Mouse (Mus musculus) retina, embryonic 14.5 days (tissue): ENCODE measurements around the gene Dsel.

Experiments
- DNase-seq: peaks from one replicate; pipeline ENCODE4 v3.0.0-alpha.2; 2015; ENCODE audit warnings: low spot score

Gene Dsel

GRCm38 (mm10) chr1:111864779-111865165 is at the start of gene Dsel:
TSS of gene Dsel (minus strand) at chr1:111864918.
- peak; percentile 96 for DNase-seq

DNA sequence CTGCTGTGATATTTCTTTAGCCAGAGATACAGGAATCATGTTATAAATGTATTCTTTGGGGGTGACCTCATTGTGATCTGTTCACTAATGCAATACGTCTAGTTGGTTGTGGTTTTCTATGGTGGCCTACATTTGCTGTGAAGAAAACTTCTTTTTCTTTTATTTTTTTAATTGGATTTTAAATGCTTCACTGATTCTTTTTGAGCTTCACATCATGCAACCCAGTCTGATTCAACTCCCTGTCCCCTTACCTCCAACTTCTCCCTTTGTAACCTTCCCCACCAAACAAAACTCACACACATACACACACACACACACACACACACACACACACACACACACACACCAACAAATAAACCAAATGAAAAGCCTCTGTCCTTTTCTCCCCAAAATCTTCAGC is 46.7 kb upstream of the Dsel start:
- peak; percentile 80 for DNase-seq

DNA sequence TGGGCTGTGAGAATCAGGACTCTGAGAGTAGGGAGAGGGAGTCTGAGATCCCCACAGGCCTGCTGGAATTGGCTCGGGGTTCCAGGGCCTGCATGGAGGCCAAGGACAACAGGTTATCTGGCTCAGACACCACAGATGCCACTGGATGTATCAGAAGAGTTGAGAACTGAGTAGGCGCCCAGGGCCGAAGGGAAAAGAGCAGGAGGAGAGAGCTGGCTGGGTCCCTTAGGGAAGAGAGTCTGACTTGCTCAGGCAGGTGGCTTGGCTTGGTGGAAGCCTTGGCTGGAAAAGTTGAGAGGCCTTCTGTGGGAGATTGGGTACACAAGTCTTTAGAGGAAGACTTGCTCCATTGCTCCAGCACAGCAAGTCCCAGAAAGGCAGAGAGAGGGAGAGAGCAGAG is 18.6 kb upstream of the Dsel start:
- DNase-seq: no peak

DNA sequence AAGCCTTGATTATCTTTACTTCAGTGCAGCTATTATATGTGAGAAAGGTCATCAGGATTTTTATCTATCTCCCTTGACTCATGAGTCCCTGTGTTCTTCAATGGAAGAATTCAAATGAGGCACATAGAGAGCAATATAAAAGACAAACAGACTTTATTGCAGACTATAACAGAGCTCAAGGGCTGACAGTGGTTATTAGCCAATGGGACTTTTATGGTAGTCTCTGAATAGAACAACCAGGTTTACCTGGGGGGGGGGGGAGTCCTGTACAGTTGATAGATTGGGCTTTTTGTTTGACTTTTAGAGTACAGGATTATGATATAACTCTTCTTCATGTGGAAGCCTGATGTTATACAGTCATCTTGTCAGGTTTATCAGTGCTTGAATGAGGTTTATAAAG is 11.1 kb upstream of the Dsel start:
- DNase-seq: no peak

DNA sequence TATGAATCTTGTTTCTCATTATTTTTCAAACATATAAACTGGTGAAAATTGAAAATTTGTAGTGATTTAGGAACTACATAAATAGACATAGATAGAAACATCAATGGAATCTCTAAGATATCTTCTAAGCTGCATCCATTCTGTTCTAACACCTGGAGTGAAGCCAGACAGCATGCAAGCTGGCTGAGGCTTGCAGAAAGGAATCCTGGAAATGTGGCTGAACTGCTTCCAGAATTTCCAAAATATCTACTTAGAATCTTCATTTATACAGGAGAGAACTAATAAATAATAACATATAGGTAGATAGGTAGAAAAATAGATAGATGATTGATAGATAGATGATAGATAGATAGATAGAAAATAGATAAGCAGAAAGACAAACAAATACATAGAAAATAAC is 8.5 kb upstream of the Dsel start:
- DNase-seq: no peak

DNA sequence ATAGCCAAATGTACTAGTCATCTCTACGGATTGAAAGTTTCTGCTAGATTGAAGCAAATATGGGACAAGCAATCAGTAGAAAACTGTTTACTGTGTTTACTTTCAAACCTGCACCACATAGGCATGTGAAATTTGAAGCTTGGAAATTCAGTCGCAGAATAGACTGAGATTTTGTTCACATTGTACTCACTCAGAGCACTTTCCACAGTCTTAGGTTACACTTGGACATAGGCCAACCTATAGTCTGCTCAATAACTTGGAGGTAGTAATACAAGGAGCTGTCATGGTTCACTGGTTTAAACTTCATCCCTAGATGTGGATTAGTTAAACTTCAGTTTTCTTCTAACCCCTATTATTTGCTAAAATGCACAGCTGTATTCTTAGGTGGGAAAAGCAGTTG is 749 bp upstream of the Dsel start:
- no peak for DNase-seq

DNA sequence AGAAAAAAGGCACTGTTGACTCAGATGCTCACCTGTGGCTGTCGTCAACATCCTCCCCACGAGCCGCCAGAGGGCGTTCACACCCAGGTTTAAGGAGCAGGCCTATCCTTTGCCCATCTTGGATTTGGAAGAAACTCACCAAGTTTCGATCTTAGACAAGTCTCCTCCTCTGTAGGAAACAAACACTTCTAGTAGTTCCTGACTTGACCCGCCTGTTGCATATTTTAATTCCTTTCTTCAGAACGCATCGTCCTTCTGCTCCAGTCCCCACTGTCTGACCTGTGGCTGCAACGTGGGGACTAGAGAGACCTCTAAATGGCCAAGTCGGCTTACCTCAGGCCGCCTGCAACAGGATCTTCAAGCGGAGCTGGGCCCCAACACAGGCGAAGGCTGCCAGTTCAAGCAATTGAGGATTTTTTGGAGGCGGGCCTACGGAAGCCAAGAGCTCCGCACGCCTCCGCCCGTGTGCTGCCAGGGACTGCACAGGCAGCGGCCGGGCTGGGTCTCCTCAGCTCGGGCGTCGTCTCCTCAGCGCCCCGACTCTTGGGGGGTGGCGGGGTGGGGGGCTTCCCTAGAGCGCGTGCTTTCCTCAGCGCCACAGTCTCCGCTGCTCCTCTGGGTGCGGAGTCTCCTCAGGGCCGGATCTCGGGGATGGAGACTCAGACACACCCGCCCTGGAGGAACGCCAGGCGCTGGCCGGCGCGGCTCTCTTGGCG is 497 bp downstream of the Dsel start:
- peak; percentile 84 for DNase-seq

DNA sequence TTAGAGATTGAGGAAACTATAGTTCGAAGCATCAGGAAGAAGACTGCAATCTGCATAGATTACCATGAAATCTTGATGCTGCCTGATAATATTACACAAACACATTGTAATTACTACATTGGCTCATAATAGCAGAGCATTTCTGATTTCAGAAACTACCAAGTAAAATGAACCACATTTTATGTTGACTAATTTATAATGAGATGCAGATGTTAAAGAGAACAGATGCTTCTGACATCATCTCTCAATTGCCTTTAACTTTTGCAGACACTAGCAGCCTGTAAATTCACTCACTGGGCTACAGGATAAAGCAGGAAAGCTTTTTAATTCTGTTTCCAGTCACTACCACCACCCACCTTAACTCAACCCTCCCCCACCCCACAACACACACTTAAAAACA is 6.9 kb downstream of the Dsel start:
- no peak for DNase-seq

- no peak for DNase-seq
These were observed 12.3 kb downstream of the Dsel start for GRCm38 (mm10) chr1:111852439-111852838.

GRCm38 (mm10) chr1:111833583-111834225 is 31.0 kb downstream of the Dsel start:
- peak; percentile 10 for DNase-seq
